Mouse (Mus musculus): ENCODE measurements around the gene Duoxa2. TPM values are rescaled to one million over a fixed set of nuclear protein-coding genes. Genes with fewer than 3 reads are reported as not detected.

Duoxa2 gene
- under 1 TPM in 1 of 2 experiments, not detected in 1; 0.20 TPM for total RNA-seq (2021)
- long read RNA-seq, partial matches to known transcripts = 1 of 1 reads
- long read RNA-seq, other reads (novel, unspliced or antisense) = 0 of 1 reads

GRCm38 (mm10) chr2:122298596-122299490 is at the start of gene Duoxa2:
Gene Duoxa2 (plus strand): TSS chr2:122298900.
- no peak for DNase-seq (ENCODE audit: low spot score in 2 of 2)

GRCm38 (mm10) chr2:122255997-122256396 is 42.7 kb upstream of the Duoxa2 start:
- no peak for DNase-seq (ENCODE audit: low spot score in 2 of 2)

- no peak for DNase-seq (ENCODE audit: low spot score in 2 of 2)
Observed at GRCm38 (mm10) chr2:122260729-122261128, 38.0 kb upstream of the Duoxa2 start.

- DNase-seq (ENCODE audit: low spot score in 2 of 2) = peak in 1 of 2 experiments; percentile 15
Observed at GRCm38 (mm10) chr2:122264690-122265089, 34.0 kb upstream of the Duoxa2 start.

- no peak for DNase-seq (ENCODE audit: low spot score in 2 of 2)
Observed at GRCm38 (mm10) chr2:122266407-122267193, 32.1 kb upstream of the Duoxa2 start.

- DNase-seq (ENCODE audit: low spot score in 2 of 2) = no peak
Observed at GRCm38 (mm10) chr2:122278769-122279168, 19.9 kb upstream of the Duoxa2 start.

- DNase-seq (ENCODE audit: low spot score in 2 of 2) = no peak
Observed at GRCm38 (mm10) chr2:122284091-122284490, 14.6 kb upstream of the Duoxa2 start.

GRCm38 (mm10) chr2:122286137-122286536 is 12.6 kb upstream of the Duoxa2 start:
- no peak for DNase-seq (ENCODE audit: low spot score in 2 of 2)

- no peak for DNase-seq (ENCODE audit: low spot score in 2 of 2)
Observed at GRCm38 (mm10) chr2:122294916-122295315, 3.8 kb upstream of the Duoxa2 start.

- DNase-seq (ENCODE audit: low spot score in 2 of 2) = no peak
Observed at GRCm38 (mm10) chr2:122297271-122298095, 1.2 kb upstream of the Duoxa2 start.

- no peak for DNase-seq (ENCODE audit: low spot score in 2 of 2)
Observed at GRCm38 (mm10) chr2:122298096-122298499, 602 bp upstream of the Duoxa2 start, which contains the start of gene Duox2. Gene Duox2 (minus strand): TSS chr2:122298449.

- no peak for DNase-seq (ENCODE audit: low spot score in 2 of 2)
Observed at GRCm38 (mm10) chr2:122299911-122300655, 1.4 kb downstream of the Duoxa2 start.

- DNase-seq (ENCODE audit: low spot score in 2 of 2) = no peak
Observed at GRCm38 (mm10) chr2:122300656-122301020, 1.9 kb downstream of the Duoxa2 start.

GRCm38 (mm10) chr2:122301081-122301920 is 2.6 kb downstream of the Duoxa2 start:
- DNase-seq (ENCODE audit: low spot score in 2 of 2) = peak; percentile 33 to 47

- no peak for DNase-seq (ENCODE audit: low spot score in 2 of 2)
Observed at GRCm38 (mm10) chr2:122301921-122302573, 3.3 kb downstream of the Duoxa2 start.

GRCm38 (mm10) chr2:122302574-122303241 is 4.0 kb downstream of the Duoxa2 start:
- peak; percentile 68 to 81 for DNase-seq (ENCODE audit: low spot score in 2 of 2)

- no peak for DNase-seq (ENCODE audit: low spot score in 2 of 2)
Observed at GRCm38 (mm10) chr2:122304544-122304943, 5.8 kb downstream of the Duoxa2 start.

All from layer of hippocampus, postnatal 10 days (tissue).